Mouse (Mus musculus) naive thymus-derived CD4-positive, alpha-beta T cell, adult 2 months (primary cell): ENCODE results near the gene Svep1.
A peak's percentile ranks its signal among the peaks of the same experiment; 100 is the strongest.

Experiments used
- DNase-seq: peaks from one replicate; pipeline ENCODE4 v3.0.0-alpha.2; 2011; ENCODE audit warnings: low read depth

Gene Svep1

DNA sequence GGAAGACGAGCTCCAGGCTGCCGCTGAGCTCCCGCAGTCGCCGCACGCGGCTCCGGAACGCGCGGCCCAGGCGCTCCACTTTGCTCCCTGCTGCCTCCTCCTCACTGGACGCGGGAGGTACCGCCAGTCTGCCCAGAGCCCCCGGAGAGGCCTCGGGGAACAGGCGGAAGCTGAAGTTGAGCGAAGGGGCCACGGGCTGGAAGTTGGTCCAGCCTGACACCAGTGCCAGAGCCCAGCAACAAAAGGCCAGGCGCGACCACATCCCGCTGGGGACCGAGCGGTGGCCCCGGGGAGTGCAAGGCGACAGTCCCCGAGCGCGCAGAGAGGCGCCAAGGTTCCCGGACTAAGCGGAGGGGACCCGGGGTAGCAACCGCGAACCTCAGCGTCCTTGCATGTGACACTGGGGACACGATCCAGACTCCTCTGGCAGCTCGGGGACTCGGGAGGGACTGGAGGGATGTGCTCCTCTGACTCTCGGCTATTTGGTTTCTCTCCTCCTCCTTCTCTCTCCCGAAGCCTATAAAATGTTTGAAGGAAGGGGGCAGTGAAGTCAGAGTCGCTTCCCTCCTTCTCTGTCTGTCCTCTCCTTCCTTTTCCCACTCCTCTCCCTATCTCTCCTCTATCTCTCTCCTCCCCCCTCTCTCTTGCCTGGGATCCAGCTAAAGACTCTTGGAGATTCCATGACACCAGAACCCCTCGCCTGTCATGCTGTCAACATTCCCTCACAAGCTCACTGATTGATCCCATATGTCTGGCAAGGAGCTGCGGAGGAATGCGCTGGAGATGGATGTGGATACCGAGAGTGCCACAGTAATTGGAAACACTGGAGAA lies at the start of gene Svep1:
Gene Svep1, minus strand, starts transcription at position 745 of the 831 bp plus-strand sequence.
- DNase-seq, result no peak

DNA sequence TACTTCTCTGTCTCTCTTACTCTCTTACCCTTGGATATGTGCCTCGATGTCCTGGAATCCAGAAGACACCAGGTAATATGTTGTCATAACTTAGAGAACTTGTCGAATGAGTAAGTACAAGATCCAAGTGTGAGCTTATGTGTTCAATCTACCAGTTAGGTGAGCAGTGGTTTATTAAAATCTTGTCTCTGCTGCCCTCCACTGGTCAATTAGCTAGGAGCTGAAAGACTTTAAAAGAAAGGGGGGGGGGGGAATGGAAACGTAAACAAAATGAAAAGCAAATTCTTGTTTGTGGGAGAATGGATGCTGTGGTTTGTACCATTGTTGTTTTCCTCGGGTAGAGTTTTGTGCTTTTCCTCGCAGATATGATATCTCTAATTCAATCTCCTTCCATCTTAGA lies 46.8 kb upstream of the Svep1 start:
- DNase-seq, result peak; percentile 49

DNA sequence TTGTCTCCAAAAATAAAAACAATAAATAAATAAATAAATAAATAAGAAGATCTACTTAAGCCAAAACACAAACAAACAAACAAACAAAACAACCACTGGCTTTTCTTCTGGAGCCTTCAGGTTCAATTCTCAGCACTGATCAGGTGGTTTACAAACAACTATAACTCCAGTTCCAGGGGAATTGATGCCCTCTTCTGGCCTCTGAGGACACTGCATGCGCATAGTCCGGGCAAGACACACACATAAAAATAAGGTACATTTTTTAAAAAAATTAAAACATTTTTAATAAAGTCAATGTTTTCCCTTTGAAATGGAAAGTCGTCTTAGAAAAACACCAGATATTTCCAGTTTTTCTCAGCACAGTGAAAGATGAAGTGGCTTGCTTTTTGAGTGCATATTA lies 45.7 kb upstream of the Svep1 start:
- DNase-seq, result no peak

DNA sequence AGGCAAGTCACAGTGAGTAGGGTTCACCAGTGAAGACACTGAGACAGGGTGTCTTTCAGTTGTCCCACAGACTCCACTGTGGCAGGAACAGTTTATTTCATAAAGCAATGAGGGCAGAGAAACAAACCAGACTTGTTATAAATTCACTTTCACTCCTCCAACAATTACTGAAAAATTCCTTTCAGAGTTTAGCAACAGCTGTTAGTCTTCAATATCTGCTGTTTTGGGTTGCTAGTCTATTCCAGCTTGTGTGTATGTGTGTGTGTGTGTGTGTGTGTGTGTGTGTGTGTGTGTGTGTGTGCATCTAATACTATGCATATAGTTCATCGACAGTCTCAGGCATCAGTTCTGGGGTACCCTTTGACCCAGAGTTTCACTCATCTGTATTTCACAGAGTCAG lies 38.9 kb upstream of the Svep1 start:
- DNase-seq, result no peak

DNA sequence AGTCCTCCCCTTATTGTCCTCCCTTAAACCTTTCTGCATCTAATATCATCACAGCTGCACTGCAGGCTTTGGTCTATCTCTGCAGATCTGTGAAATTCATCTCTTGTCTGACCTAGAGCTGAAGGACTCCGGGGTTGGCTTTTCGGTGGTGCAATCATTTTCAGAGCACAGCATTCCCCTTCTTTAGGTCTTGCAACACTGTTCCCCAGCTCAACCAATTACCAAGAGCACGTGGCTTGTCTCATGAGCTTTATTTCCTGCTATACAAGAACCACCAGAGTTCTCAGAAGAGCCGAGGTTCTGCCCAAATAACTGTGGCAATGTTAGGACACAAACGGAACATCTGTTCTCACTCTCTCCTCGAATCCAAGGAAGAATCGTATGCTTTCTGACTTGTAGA lies 33.8 kb upstream of the Svep1 start:
- DNase-seq, result no peak

DNA sequence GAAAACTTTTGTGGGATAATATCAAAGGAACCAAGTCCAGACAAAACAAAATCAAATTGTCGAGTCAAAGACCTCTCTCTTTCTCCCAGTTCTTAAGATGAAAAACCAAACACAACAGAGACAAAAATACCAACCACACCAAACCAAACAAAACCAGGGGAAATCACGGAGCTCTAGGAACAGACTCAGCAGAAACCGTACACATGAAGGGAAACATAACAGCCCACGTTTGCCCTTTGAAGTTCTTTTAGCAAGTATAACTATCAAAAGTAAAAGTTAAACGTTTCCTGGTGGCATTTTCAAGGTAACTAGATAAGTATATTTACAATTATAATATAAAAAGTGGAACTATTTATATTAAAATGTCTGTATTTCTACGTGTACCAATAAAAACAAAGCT lies 29.2 kb upstream of the Svep1 start:
- peak; percentile 24 for DNase-seq

DNA sequence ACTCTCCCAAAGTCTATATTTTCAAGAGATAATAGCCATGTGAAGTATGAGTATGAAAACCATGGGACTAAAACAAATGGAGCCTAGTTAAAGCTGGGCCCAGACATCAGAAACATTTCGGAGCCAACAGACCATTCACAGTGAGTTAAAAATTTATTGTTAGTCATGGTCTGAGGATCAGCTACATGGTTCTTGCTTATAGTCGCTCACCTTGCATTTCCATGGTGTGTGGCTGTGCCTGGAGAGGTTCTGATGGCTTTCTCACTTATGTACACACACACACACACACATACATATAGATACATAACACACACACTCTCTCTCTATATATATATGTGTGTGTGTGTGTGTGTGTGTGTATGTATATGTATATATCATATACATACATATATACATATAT lies 16.8 kb upstream of the Svep1 start:
- no peak for DNase-seq

DNA sequence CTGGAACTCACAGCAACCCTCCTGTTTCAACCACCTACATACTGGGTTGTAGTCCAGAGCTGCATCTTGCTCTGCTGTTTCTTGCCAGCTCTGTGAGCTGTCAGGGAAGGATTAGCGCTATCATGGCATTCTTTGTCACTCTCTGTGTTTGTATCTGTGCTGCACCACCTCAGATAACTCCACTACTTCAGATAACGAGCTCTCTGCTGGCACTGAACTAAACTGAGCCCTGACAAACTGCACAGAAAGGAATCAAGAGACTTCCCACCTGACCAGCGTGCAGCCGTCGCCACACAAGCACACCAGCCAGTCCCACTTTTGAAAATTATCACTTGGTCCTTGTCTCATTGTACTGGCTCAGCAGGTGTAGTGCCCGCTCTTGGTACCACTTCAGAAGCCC lies 4.7 kb upstream of the Svep1 start:
- DNase-seq, result no peak

DNA sequence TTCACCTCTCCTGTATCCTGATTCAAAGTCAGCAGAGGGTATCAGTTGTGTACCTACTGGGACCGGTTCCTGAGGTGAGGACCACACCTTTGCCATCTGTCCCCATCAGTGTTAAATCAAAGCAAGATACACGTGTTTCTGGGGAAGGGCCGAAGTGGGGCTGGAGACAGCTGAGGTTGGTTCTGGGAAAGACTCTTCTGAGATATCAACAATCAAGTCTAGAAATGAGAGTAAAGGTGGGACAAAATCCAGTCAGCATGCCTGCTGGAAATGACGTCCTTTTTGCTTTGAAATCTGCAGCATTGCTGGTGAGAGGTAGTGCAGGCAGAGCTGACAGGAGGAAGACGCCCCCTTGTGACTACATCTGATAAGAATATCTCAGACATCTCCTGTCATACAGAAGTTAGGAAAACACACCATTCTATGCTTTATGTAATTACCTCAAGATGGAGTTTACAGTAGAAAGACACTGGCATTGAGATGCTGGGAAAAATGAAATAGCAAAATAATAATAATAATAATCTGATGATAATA lies 4.0 kb upstream of the Svep1 start:
- no peak for DNase-seq

DNA sequence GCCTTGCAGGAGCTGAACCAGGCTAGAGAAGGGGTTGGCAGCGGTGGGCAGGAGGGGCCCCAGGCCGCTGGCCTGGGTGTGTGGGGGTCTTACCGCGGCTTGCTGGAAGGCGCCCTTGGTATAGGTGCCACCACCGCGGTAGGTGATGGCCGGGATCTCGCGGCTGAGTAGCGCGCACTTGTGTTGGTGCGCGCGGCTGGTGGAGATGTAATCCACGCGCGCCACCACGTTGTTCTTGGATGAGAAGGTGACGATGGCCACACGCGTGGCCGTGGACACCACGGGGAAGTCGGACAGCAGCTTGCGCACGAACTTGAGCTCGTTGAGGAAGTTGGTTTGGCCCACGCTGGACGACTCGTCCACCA lies 927 bp downstream of the Svep1 start:
- DNase-seq, result no peak

DNA sequence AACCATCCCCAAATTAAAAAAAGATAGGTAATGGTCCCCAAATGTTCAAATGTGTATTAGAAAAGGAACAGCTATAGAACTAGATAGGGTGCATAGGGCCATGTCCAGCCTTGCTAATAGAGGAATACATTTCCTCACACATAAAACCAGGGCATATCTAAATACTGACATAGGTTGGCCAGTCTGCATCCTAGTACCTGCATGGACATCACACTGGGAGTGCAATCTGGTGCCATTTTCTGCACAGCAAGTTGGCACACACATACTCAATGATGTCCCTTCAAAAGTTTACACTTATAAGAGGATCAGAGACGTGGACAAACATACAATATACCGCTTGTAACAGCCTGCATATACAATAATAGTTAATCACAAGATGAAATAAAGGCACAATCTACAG lies 5.0 kb downstream of the Svep1 start:
- no peak for DNase-seq

DNA sequence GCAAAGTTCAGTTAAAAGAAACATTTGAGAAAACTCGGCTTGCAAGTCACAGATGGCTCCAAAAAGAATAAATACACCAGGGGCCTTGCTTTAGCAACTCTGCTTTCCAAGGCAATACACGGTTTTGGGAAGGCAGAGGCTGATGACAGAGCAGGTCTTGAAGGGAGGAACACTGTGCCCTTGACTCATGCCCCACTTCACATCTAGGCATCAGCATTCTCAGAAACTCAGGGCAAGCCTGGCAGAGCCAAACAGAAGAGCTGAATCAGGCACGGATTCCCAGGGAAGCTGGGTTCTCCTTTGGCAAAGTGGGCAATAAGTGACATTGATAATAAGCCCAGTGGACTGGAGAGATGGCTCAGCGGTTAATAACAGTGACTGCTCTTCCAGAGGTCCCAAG lies 5.8 kb downstream of the Svep1 start:
- no peak for DNase-seq

DNA sequence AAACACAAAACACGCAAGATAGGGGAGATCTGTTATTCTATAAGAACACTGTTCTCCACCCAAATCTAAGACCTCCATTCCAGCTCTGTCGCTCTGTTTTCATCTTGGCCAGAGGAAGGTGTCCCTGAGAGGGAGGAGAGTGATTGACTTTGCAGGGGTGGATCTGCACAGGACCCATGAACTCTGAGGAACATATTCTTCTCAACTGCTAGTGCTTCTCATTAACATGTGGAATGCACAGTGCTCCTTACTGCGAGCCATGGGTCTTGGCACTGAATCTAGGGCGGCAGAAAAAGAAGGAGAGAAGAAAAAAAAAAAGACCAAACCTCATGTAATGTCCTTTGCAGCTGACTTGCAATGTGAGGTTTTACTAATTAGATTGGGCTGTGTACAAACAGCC lies 9.4 kb downstream of the Svep1 start:
- no peak for DNase-seq

DNA sequence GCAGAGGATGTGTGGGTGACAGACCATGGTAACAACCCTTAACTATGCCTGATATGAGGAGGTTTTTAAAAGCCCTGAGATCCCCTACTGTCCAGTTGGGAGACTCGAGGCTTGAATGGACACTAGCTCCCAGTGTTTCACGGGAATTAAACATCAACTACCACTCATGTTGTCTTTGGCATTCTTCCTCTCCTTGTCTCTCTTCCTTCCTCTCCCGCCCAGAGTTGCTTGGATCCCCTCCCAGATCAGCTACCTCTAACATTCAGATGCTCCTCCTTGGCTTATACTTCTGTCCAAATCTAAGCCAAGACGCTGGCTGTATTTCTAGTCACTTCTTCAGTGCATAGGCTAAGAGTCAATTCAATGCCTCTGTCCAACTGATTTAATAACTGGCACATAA lies 9.9 kb downstream of the Svep1 start:
- DNase-seq, result no peak

DNA sequence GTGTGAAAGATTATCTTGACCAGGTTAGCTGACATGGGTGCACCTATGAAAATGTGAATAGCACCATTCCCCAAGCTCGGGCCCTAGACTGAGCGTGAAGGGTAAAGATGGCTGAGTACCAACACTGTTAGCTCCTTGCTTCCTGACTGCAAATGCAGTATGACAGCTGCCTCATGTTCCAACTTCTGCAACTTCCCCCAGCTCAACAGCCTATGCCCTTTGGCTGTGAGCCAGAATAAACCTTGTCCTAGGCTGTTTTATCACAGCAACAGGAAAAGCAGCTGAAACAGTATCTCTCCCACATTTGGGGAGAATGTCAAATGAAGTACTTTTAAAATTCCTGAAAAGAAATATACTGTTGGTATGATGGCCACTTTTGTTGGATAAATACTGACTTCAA lies 10.7 kb downstream of the Svep1 start:
- no peak for DNase-seq

DNA sequence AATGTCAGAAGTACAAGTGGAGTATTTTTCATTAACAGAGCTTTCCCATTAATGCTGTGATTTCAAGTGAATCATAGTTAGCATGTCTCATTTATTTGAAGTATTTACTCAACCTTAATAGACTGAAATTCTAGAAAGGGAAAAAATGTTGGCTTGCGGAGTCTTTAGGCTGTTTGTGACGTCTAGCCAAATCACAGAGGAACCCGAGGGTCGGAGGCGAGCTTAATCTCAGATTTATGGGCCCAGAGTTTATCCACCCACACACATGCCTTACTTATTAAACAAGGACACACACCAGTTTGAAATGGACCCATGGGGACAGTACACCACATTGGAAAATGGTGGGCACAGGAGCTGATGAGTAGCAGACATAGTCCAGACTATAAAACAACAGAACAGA lies 17.4 kb downstream of the Svep1 start:
- no peak for DNase-seq

DNA sequence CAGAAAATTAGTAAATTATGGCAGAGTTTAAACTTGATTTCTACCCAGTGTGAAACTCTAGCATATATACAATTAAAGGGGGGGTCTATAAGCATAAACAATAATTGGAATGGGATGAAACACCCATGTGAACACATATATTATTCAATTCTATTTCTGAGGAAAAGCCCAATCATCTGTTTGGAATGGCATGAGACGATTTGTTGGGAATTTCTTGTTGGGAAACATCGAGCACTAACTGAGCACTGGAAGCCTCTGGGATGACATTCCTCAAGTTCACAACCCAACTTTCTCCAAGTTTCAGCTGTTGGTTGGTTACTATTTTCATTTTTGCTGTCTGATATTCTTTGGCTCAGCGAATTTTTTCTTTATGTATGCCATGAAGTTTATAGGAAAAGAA lies 21.3 kb downstream of the Svep1 start:
- DNase-seq, result no peak

DNA sequence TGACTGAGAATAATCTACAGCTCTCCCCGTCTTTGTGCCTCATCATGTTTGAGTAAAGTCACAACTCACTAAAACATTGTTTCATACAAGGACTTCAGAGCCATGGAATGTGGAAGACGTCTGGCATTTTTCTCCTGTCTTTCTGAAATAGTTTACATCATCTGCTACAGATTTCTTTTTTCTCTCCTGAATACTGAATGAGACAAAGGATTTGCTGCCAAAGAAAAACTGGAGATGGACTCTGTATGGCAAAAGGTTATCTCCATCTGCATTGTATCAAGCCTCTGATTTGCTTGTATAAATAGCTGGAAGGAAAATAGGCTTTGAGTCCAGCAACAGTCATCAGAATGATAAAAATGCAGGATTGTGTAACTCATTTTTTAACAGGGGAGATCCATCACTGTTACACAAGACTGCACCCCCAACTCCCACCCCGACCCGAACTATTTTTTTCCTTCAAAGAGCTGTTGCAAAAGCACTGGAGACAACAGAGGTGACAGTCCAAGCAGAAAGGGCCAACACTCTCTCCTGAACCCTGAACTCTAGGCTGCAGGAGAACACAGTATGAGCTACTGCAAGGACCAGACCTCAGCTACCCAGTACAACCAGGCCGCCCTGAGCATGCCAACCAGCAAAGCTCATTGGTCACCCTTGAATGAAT lies 21.8 kb downstream of the Svep1 start:
- no peak for DNase-seq

DNA sequence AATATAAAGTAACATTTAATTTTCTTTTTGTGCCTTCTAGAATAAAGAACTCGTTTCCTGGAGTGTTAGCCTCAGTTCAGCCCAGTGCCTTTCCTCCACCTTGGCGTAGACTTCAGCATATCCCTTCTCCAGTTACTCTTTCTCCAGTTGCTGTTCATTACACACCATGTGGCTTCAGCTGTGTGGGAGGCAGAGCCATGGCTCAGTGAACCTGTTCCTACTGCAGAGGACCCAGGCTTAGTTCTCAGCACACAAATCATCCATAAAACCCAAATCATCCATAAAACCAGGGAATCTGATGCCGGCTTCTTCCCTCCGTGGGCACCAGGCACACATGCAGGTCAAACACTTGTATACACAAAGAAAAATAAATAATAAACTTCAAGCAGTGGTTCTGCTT lies 22.8 kb downstream of the Svep1 start:
- no peak for DNase-seq

DNA sequence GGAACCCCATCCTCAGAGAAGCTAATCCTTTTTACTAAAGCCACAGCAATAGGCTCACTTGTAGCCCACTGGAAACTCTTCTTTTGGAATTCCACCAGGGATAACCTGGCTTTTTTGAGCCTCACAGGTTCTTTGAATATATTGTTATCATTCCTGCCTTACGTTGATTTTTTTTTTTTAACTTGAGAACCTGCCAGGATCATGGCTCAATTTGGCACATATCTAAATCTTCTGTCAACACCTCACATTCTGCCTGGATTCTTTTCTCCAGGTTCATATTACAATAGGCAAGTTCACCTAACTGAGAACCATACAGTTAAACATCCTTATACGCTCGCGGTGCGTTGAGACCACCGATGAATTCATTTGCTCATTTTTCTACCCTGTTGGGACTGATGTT lies 28.2 kb downstream of the Svep1 start:
- no peak for DNase-seq

DNA sequence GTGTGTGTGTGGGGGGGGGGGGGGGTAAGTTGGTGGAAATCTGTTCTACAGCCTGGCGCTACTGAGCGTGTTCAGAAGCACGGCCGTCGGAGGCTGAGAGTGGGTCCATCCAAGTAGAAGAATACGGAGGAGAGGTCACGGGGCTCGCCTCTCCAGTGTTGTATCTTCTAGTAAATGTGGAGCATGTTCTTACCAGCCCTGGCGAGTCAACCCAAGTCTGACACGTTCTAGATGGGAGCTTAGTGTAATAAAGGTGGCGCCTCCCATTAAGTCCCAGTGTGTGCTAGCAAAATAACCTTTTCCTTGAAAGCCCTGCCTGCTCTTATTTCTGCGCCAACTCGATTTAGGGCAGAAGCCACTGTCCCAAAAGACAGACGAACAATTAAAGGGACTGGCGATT lies 29.4 kb downstream of the Svep1 start:
- DNase-seq, result no peak

DNA sequence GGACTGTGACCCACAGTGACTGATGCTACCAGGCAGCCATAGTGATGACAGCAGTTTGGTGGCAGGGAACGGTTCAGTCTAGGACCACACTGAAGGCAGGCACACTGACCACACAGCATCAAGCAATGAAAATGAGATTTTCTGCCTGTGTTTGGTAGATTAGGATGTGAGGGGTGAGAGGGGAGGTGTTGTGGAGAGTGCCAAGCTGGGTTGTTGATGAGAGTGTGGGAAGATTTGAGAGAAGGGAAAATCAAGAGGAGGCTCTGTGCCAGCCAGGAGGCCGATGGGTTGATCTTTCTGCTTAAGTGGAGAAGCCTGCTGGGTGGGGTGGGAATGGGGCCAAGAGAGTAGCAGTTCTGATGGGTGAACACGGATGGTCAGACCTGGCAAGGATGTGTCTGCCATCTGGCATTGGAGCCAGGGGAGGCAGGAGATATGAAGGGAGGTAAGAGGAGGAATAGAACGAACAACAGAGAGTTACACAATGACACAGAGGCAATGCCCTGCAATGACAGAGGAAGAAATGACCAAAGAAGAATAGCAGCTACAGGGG lies 32.1 kb downstream of the Svep1 start:
- no peak for DNase-seq

DNA sequence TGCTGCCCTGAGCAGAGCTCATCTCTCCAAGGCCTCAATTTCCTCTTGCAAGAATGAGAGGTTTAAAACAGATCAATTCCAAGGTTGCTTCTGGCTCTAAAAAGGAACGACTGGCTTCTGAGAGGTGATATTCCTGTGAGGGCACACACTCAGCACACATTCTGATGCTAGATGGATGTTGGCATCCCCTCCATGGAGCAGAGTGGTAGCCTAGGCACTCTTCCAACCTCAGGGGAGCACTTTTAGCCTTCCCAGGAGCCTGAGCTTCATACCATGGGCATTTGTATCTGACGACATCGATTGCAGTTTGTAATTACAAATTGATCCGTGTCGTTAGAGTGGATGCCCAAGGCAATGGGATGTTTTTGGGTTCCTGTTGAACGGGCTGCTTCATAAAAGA lies 33.3 kb downstream of the Svep1 start:
- no peak for DNase-seq
